Mouse (Mus musculus) ES-Bruce4 (cell line): ENCODE measurements around the gene Prkg1.

Source experiments
- CTCF ChIP-seq: IDR thresholded peaks from one replicate; pipeline ENCODE4 v1.8.1; 2011; ENCODE audit warnings: low read depth, low read length
- EP300 ChIP-seq: IDR thresholded peaks from 2 replicates; pipeline ENCODE4 v1.6.1; 2011; ENCODE audit warnings: low read depth, low read length; ENCODE audit not compliant: insufficient read depth

- no peak for TF ChIP-seq CTCF
- no peak for TF ChIP-seq EP300
Measured at GRCm38 (mm10) chr19:30851023-30851422, 913.8 kb downstream of the Prkg1 start.
